Mouse (Mus musculus): ENCODE data around the gene Olfr1448. TPM values are rescaled to one million over a fixed set of nuclear protein-coding genes. Genes with fewer than 3 reads are reported as not detected.
"Not testable (repeated sequence)": the region's sequence is repeated elsewhere in the genome, so short reads cannot be mapped to it uniquely, and the experiment has no call there.

Gene Olfr1448
- total RNA-seq (2021), result not detected
- long read RNA-seq, experiment 1, result 0 reads
- long read RNA-seq, experiment 2, result 0 reads

GRCm38 (mm10) chr19:12924319-12924718, at the start of gene Olfr1448:
Olfr1448 (minus strand) TSS chr19:12924419.
- DNase-seq, result no peak

GRCm38 (mm10) chr19:12970082-12970481, 45.9 kb upstream of the Olfr1448 start:
- not testable (repeated sequence) for DNase-seq

DNA sequence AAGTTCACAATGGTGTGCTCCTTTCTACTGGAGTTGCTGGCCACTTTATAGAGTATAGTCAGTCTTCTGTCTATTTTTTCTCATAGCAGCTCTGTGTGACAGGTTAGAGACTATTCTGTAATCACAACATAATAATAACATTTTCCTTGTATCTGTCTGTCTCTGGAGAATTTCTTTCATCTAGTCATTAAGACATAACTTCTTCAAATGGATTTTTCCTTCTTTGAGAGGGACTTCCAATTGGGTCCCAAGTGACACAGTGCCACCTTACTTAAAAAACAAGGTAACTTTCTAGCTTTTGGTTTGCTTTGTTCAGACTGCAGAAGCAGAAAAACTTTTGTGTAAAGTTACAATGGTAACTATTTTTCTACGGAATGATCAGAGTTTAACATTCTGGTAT, 25.7 kb upstream of the Olfr1448 start, which contains the start of gene Olfr1450:
TSS of gene Olfr1450 (plus strand) at position 301 of the 400 bp plus-strand sequence.
- no peak for DNase-seq

- no peak for DNase-seq
These were observed 6.3 kb upstream of the Olfr1448 start, which contains the start of gene Olfr1449 for GRCm38 (mm10) chr19:12930540-12930939. Olfr1449 (plus strand) TSS chr19:12930840.

DNA sequence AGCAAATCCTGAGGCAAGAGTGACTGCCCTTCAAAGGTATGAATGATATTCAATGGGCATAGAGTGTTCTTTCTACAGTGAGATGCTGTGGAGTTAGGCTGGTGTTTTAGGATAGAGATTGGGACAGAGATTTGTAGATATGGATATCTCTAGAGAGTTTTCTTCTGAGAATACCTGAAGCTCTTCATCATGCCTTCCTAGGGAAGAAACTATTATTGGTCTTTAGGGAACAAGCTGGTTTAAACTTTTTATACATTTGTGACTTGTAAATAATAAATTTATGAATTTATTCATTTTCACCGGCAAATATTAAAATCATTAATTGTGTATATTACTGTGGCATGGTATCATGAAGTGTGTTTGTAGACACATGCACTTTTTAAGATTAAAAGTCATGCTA, 20.6 kb downstream of the Olfr1448 start, which contains the start of gene Olfr1447:
TSS of gene Olfr1447 (minus strand) at position 101 of the 400 bp plus-strand sequence.
- no peak for DNase-seq

DNA sequence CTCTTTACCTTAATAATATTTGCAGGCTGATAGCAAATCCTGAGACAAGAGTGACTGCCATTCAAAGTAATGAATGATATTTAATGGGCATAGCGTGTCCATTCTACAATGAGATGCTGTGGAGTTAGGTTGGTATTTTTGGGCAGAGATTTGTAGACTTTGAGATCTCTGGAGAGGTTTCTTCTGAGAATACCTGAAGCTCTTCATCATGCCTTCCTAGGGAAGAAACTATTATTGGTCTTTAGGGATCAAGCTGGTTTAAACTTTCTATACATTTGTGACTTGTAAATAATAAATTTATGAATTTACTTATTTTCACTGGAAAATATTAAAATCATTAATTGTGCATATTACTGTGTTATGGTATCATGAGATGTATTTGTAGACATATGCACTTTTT, 30.8 kb downstream of the Olfr1448 start, which contains the start of gene Olfr1446:
TSS of gene Olfr1446 (minus strand) at position 101 of the 400 bp plus-strand sequence.
- DNase-seq, result no peak

DNA sequence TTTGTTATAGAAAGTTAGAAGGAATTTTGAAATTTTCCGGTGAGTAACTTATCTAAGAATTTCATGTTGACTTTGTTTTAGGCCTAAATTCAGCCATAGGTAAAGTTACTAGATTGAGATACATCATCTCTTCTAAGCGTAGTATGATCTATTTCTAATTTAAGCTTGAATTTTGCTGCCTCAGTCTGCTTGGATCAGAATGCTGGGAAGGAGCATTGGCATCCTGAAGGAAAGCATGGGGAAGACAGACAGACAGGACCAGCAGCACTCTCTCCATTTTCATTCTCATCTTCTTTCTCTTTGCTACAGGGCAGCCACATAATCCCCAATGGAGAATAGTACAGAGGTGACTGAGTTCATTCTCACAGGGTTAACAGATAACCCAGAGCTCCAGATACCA, 40.7 kb downstream of the Olfr1448 start, which contains the start of gene Olfr1445:
TSS of gene Olfr1445 (plus strand) at position 301 of the 400 bp plus-strand sequence.
- no peak for DNase-seq

Other genes starting within 250 kb of the Olfr1448 start
- not detected for gene Olfr1443, start 246.3 kb downstream of the Olfr1448 start, total RNA-seq (2021)
- not detected for gene Keg1, start 228.6 kb downstream of the Olfr1448 start, total RNA-seq (2021)
- 1 to 10 TPM; 1.6 to 2.8 TPM for gene Cntf, start 158.8 kb downstream of the Olfr1448 start, total RNA-seq (2021)
- 10 to 100 TPM; 72.7 to 88.4 TPM for gene Zfp91, start 128.3 kb downstream of the Olfr1448 start, total RNA-seq (2021)
- gene Lpxn, start 128.2 kb downstream of the Olfr1448 start, total RNA-seq (2021), result 1 to 10 TPM; 1.6 to 1.8 TPM
- not detected for gene Gm5244, start 77.7 kb downstream of the Olfr1448 start, total RNA-seq (2021)
- not detected for gene Olfr1444, start 67.1 kb downstream of the Olfr1448 start, total RNA-seq (2021)
- not detected for gene Olfr1445, start 40.6 kb downstream of the Olfr1448 start, total RNA-seq (2021)
- not detected for gene Olfr1446, start 30.9 kb downstream of the Olfr1448 start, total RNA-seq (2021)
- gene Olfr1447, start 20.7 kb downstream of the Olfr1448 start, total RNA-seq (2021), result not detected
- gene Olfr1449, start 6.4 kb upstream of the Olfr1448 start, total RNA-seq (2021), result not detected
- not detected for gene Olfr1450, start 25.8 kb upstream of the Olfr1448 start, total RNA-seq (2021)
- not detected for gene Olfr1451, start 70.6 kb upstream of the Olfr1448 start, total RNA-seq (2021)
- not detected for gene Olfr1453, start 103.9 kb upstream of the Olfr1448 start, total RNA-seq (2021)
- not detected for gene Olfr1454, start 136.2 kb upstream of the Olfr1448 start, total RNA-seq (2021)
- not detected for gene Olfr1457, start 173.5 kb upstream of the Olfr1448 start, total RNA-seq (2021)
- gene Olfr1458, start 182.4 kb upstream of the Olfr1448 start, total RNA-seq (2021), result not detected
- under 1 TPM; 0.07 TPM for gene Olfr1459, start 225.1 kb upstream of the Olfr1448 start, total RNA-seq (2021)
- gene Olfr1461, start 238.6 kb upstream of the Olfr1448 start, total RNA-seq (2021), result not detected

All from adrenal gland, postnatal 36 days (tissue).